Mouse (Mus musculus): Measurements from ENCODE around the gene Hbp1.

GRCm38 (mm10) chr12:31950659-31951031, 310 bp upstream of the Hbp1 start:
- TF ChIP-seq CTCF (IDR thresholded peaks at IDR 0.05; ENCODE audit: extremely low read depth, insufficient read length, insufficient replicate concordance, low read depth, low read length) (no peak), POLR2A (IDR thresholded peaks at IDR 0.05; ENCODE audit: low read depth, low read length) (no peak)
